Mouse (Mus musculus) lung, postnatal 0 days (tissue): ENCODE results near the gene Bicdl1. TPM values are rescaled to one million over a fixed set of nuclear protein-coding genes. Genes with fewer than 3 reads are reported as not detected.

Source experiments
- ATAC-seq: fragments of 200-750 bp; cut with Nextera tagmentation; 2 replicates; pipeline ENCODE4 v1.8.0; 2017; ENCODE audit warnings: moderate library complexity
- DNase-seq: peaks from one replicate; pipeline ENCODE4 v3.0.0-alpha.2; 2016; ENCODE audit warnings: low spot score
- H3K27ac ChIP-seq: fragments of 300-500 bp; sonication (generic); 2 replicates; pipeline ENCODE4 v1.5.1; 2014; ENCODE audit warnings: antibody characterized with exemption, mild to moderate bottlenecking, low read length, mixed read lengths
- H3K27me3 ChIP-seq: fragments of 300-500 bp; sonication (generic); replicated peaks from 2 replicates; pipeline ENCODE4 v1.6.1; 2014; ENCODE audit warnings: low read length, mixed read lengths; ENCODE audit not compliant: insufficient read depth
- H3K36me3 ChIP-seq: fragments of 300-500 bp; sonication (generic); 2 replicates; pipeline ENCODE4 v1.6.1; 2014; ENCODE audit warnings: low read length, mixed read lengths; ENCODE audit not compliant: insufficient read depth
- H3K4me1 ChIP-seq: fragments of 300-500 bp; sonication (generic); 2 replicates; pipeline ENCODE4 v1.6.1; 2014; ENCODE audit warnings: antibody characterized with exemption, low read depth, low read length, mixed read lengths; ENCODE audit not compliant: insufficient read depth
- H3K4me2 ChIP-seq: fragments of 300-500 bp; sonication (generic); replicated peaks from 2 replicates; pipeline ENCODE4 v1.6.1; 2014; ENCODE audit warnings: low read depth, mild to moderate bottlenecking, low read length, moderate library complexity, mixed read lengths
- H3K4me3 ChIP-seq: fragments of 300-500 bp; sonication (generic); 2 replicates; pipeline ENCODE4 v1.5.1; 2014; ENCODE audit warnings: low read depth, low read length
- H3K9ac ChIP-seq: fragments of 300-500 bp; sonication (generic); replicated peaks from 2 replicates; pipeline ENCODE4 v1.6.1; 2014; ENCODE audit warnings: low read depth, mild to moderate bottlenecking
- H3K9me3 ChIP-seq: fragments of 300-500 bp; sonication (generic); 2 replicates; pipeline ENCODE4 v1.6.1; 2016; ENCODE audit warnings: low read length, mixed read lengths
- CTCF ChIP-seq: IDR thresholded peaks from 2 replicates; pipeline ENCODE4 v1.5.1; 2016; ENCODE audit warnings: antibody characterized with exemption, mild to moderate bottlenecking
- EP300 ChIP-seq: IDR thresholded peaks from 2 replicates; pipeline ENCODE4 v1.6.1; 2016; ENCODE audit warnings: antibody characterized with exemption, mild to moderate bottlenecking, control low read depth
- WGBS: fragments of 180-500 bp; shearing (Covaris S2); extraction: QIAGEN DNeasy Blood & Tissue Kit; methylation state at CpG from one replicate; pipeline ENCODE4 v1.1.7; 2014; 5-methylcytosine and 5-hydroxymethylcytosine counted together
- polyA plus RNA-seq: library from polyadenylated mRNA; unstranded; fragments of >200 nt; fragmentation: Nextera tagmentation; extraction: Ambion mirVana; gene quantifications from 2 replicates; pipeline ENCODE4 v1.2.1, GENCODE M21; 2015

Gene Bicdl1
- polyA plus RNA-seq, 1 experiment from 2014 or later: 12.4 TPM

GRCm38 (mm10) chr5:115748316-115748715, 16.9 kb upstream of the Bicdl1 start:
- H3K9ac ChIP-seq: no peak overlapping the region
- DNase-seq: no peak
- no peak overlapping the region for H3K4me2 ChIP-seq
- no peaks in the 10 kb centered on the region for H3K9me3 ChIP-seq
- no peak for TF ChIP-seq EP300
- TF ChIP-seq CTCF: no peak
- WGBS: 59% methylated on average over 8 of the region's 8 CpGs
- H3K36me3 ChIP-seq: no peaks in the 10 kb centered on the region
- no peaks in the 10 kb centered on the region for H3K27me3 ChIP-seq
- H3K4me1 ChIP-seq: no peaks in the 10 kb centered on the region
- no peak for ATAC-seq
- no peak overlapping the region for H3K4me3 ChIP-seq
- no peak overlapping the region for H3K27ac ChIP-seq

GRCm38 (mm10) chr5:115745319-115745718, 13.9 kb upstream of the Bicdl1 start:
- no peaks in the 10 kb centered on the region for H3K27me3 ChIP-seq
- no peak overlapping the region for H3K4me3 ChIP-seq
- no peaks in the 10 kb centered on the region for H3K9me3 ChIP-seq
- no peak for DNase-seq
- no peaks in the 10 kb centered on the region for H3K36me3 ChIP-seq
- H3K9ac ChIP-seq: no peak overlapping the region
- 73% methylated on average over 15 of the region's 15 CpGs for WGBS
- no peaks in the 10 kb centered on the region for H3K4me1 ChIP-seq
- TF ChIP-seq EP300 (no peak), CTCF (no peak)
- no peak overlapping the region for H3K4me2 ChIP-seq
- H3K27ac ChIP-seq: no peak overlapping the region
- no peak for ATAC-seq

- Histone ChIP-seq H3K27ac (no peak overlapping the region), H3K4me1 (no peaks in the 10 kb centered on the region), H3K36me3 (no peaks in the 10 kb centered on the region), H3K27me3 (peaks cover 8% of the 10 kb centered on the region; the same call in 1 of the 2 replicates), H3K4me2 (no peak overlapping the region), H3K9ac (no peak overlapping the region), H3K4me3 (no peak overlapping the region), H3K9me3 (no peaks in the 10 kb centered on the region)
- 92% methylated on average over 5 of the region's 5 CpGs for WGBS
- ATAC-seq (no peak), DNase-seq (no peak)
- TF ChIP-seq CTCF (no peak), EP300 (no peak)
Measured at GRCm38 (mm10) chr5:115738032-115738431, 6.6 kb upstream of the Bicdl1 start.

GRCm38 (mm10) chr5:115734570-115734969, 3.1 kb upstream of the Bicdl1 start:
- TF ChIP-seq CTCF (no peak), EP300 (no peak)
- Histone ChIP-seq H3K4me2 (no peak overlapping the region), H3K4me1 (peaks cover 11% of the 10 kb centered on the region; the same call in 1 of the 2 replicates), H3K9ac (no peak overlapping the region), H3K4me3 (no peak overlapping the region), H3K27me3 (peaks cover 22% of the 10 kb centered on the region), H3K9me3 (no peaks in the 10 kb centered on the region), H3K36me3 (no peaks in the 10 kb centered on the region), H3K27ac (no peak overlapping the region)
- WGBS: 81% methylated on average over 2 of the region's 2 CpGs
- DNase-seq (no peak), ATAC-seq (no peak)

GRCm38 (mm10) chr5:115732849-115733216, 1.4 kb upstream of the Bicdl1 start:
- ATAC-seq (peak; percentile 37), DNase-seq (peak; percentile 72)
- Histone ChIP-seq H3K36me3 (no peaks in the 10 kb centered on the region), H3K4me1 (peaks cover 11% of the 10 kb centered on the region; the same call in 1 of the 2 replicates), H3K9ac (no peak overlapping the region), H3K27ac (no peak overlapping the region), H3K4me2 (peak overlapping the region; percentile 99), H3K4me3 (peak overlapping the region; percentile 51), H3K9me3 (no peaks in the 10 kb centered on the region), H3K27me3 (peaks cover 24% of the 10 kb centered on the region)
- TF ChIP-seq EP300 (no peak), CTCF (peak; percentile 47)
- WGBS: under 1% methylated on average over 9 of the region's 9 CpGs

GRCm38 (mm10) chr5:115732176-115732848, 891 bp upstream of the Bicdl1 start:
- Histone ChIP-seq H3K4me3 (peak overlapping the region; percentile 51), H3K9ac (no peak overlapping the region)
- WGBS: 4% methylated on average over 24 of the region's 91 CpGs

More at GRCm38 (mm10) chr5:115732176-115732848, 891 bp upstream of the Bicdl1 start:
- H3K36me3 ChIP-seq: no peaks in the 10 kb centered on the region
- TF ChIP-seq CTCF: no peak
- TF ChIP-seq EP300: no peak
- peak overlapping the region; percentile 99 for H3K4me2 ChIP-seq
- H3K27ac ChIP-seq: 0 out of 2 replicates have a peak overlapping the region, but pooled peaks have one; percentile 43
- peaks cover 24% of the 10 kb centered on the region for H3K27me3 ChIP-seq
- H3K4me1 ChIP-seq: peaks cover 11% of the 10 kb centered on the region; the same call in 1 of the 2 replicates
- DNase-seq: peak; percentile 92
- ATAC-seq: peak; percentile 90
- no peaks in the 10 kb centered on the region for H3K9me3 ChIP-seq
